Mouse (Mus musculus): Measurements from ENCODE around the gene Ubr3. TPM values are rescaled to one million over a fixed set of nuclear protein-coding genes. Genes with fewer than 3 reads are reported as not detected.

Gene Ubr3
- polyA plus RNA-seq (2017; shearing (Covaris generic)), result 24.3 TPM

GRCm38 (mm10) chr2:69897039-69897617 is at the start of gene Ubr3:
Gene Ubr3, plus strand, starts transcription at chr2:69897246.

GRCm38 (mm10) chr2:69861485-69862091 is 35.5 kb upstream of the Ubr3 start, which contains the start of gene Ssb:
Gene Ssb, plus strand, starts transcription at chr2:69861562.

GRCm38 (mm10) chr2:69885451-69886305 is 11.4 kb upstream of the Ubr3 start, which contains the start of gene Mettl5:
Gene Mettl5, minus strand, starts transcription at chr2:69885615.

GRCm38 (mm10) chr2:70038752-70039151 is 141.7 kb downstream of the Ubr3 start, which contains the start of gene Myo3b:
Gene Myo3b, plus strand, starts transcription at chr2:70039126.

Other genes starting within 250 kb of the Ubr3 start
- gene Klhl41, start 227.1 kb upstream of the Ubr3 start, polyA plus RNA-seq (2017; shearing (Covaris generic)), result not detected
- 13.6 TPM for gene Fastkd1, start 183.7 kb upstream of the Ubr3 start, polyA plus RNA-seq (2017; shearing (Covaris generic))
- gene Ppig, start 174.7 kb upstream of the Ubr3 start, polyA plus RNA-seq (2017; shearing (Covaris generic)), result 196 TPM
- gene Ccdc173, start 107.7 kb upstream of the Ubr3 start, polyA plus RNA-seq (2017; shearing (Covaris generic)), result 3.3 TPM
- gene Phospho2, start 107.6 kb upstream of the Ubr3 start, polyA plus RNA-seq (2017; shearing (Covaris generic)), result 43.5 TPM
- gene Klhl23, start 75.3 kb upstream of the Ubr3 start, polyA plus RNA-seq (2017; shearing (Covaris generic)), result 0.14 TPM
- 361 TPM for gene Ssb, start 35.7 kb upstream of the Ubr3 start, polyA plus RNA-seq (2017; shearing (Covaris generic))
- 40.3 TPM for gene Mettl5, start 11.6 kb upstream of the Ubr3 start, polyA plus RNA-seq (2017; shearing (Covaris generic))
- gene Myo3b, start 141.9 kb downstream of the Ubr3 start, polyA plus RNA-seq (2017; shearing (Covaris generic)), result 11.0 TPM

Measured in CD4-positive, CD25-positive, alpha-beta regulatory T cell (primary cell).